Mouse (Mus musculus): Measurements from ENCODE around the gene Cdh19.
A peak's percentile ranks its signal among the peaks of the same experiment; 100 is the strongest.

Gene Cdh19

GRCm38 (mm10) chr1:110977484-110977883 lies at the start of gene Cdh19:
Cdh19 (minus strand) TSS chr1:110977584.
- ATAC-seq (ENCODE audit: low TSS enrichment) = no peak

- ATAC-seq (ENCODE audit: low TSS enrichment) = peak; percentile 84
These were observed 43.2 kb upstream of the Cdh19 start for GRCm38 (mm10) chr1:111020434-111021060.

GRCm38 (mm10) chr1:111017640-111018039 lies 40.3 kb upstream of the Cdh19 start:
- no peak for ATAC-seq (ENCODE audit: low TSS enrichment)

- no peak for ATAC-seq (ENCODE audit: low TSS enrichment)
These were observed 12.4 kb upstream of the Cdh19 start for GRCm38 (mm10) chr1:110989824-110990223.

- no peak for ATAC-seq (ENCODE audit: low TSS enrichment)
These were observed 8.2 kb downstream of the Cdh19 start for GRCm38 (mm10) chr1:110969201-110969600.

- ATAC-seq (ENCODE audit: low TSS enrichment) = no peak
These were observed 67.6 kb downstream of the Cdh19 start for GRCm38 (mm10) chr1:110909752-110910151.

- no peak for ATAC-seq (ENCODE audit: low TSS enrichment)
These were observed 68.2 kb downstream of the Cdh19 start for GRCm38 (mm10) chr1:110909218-110909617.

- no peak for ATAC-seq (ENCODE audit: low TSS enrichment)
These were observed 73.1 kb downstream of the Cdh19 start for GRCm38 (mm10) chr1:110904266-110904665.

All from frontal cortex, adult (tissue).